In the genomic region with DNA sequence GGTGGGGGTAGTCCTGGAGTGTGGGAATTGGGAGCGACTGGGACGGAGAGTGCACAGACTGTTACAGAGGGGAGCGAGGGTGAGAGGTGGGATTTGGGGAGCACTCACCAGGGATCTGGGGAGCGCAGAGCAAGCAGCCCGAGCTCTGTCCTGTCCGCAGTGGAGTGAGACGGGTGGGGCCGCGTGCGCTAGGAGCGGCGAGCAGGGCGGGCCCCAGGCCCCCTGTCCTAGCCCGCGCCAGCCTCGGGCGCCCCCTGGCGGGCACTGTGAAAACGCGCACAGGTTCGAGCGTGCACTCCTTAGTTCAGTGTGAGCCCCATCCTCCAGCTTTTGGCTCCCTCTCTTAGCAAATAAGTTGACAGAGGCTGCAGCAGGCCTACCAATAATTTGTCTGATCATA, we compare ENCODE assay signal across 8 mouse cellular contexts. TPM values are rescaled to one million over a fixed set of nuclear protein-coding genes. Genes with fewer than 3 reads are reported as not detected.
DNase-seq lines count a peak whose midpoint lies in the region; ATAC-seq and TF ChIP-seq lines count a peak whose summit lies in the region.

Gene Ehd2 (minus strand): TSS at position 256 of the 400 bp plus-strand sequence.

- H3K4me3 ChIP-seq in E14TG2a.4 (replicated peaks; ENCODE audit: low read length): peak within 1 kb of the TSS; percentile 71
- peak within 1 kb of the TSS; percentile 51 for H3K4me3 ChIP-seq in embryonic facial prominence, embryonic 13.5 days
- H3K4me3 ChIP-seq in heart, embryonic 10.5 days: peak within 1 kb of the TSS; percentile 56
- H3K4me3 ChIP-seq in kidney, embryonic 15.5 days (replicated peaks): peak within 1 kb of the TSS; percentile 51
- peak within 1 kb of the TSS; percentile 63 for H3K4me3 ChIP-seq in lung, embryonic 15.5 days
- H3K4me3 ChIP-seq in olfactory bulb, adult 2 months (ENCODE audit: insufficient read depth, low read depth, low read length): peak within 1 kb of the TSS; percentile 50

- H3K36me3 ChIP-seq in E14TG2a.4 (ENCODE audit: insufficient read depth, low read length): no peaks in the 10 kb centered on the region
- H3K36me3 ChIP-seq in embryonic facial prominence, embryonic 13.5 days: peaks cover 27% of the 10 kb centered on the region
- peaks cover 24% of the 10 kb centered on the region for H3K36me3 ChIP-seq in heart, embryonic 10.5 days
- peaks cover 18% of the 10 kb centered on the region for H3K36me3 ChIP-seq in kidney, embryonic 15.5 days
- peaks cover 16% of the 10 kb centered on the region for H3K36me3 ChIP-seq in lung, embryonic 15.5 days

- peaks cover 52% of the 10 kb centered on the region for H3K4me1 ChIP-seq in E14TG2a.4 (replicated peaks; ENCODE audit: low read depth, low read length)
- peaks cover 39% of the 10 kb centered on the region for H3K4me1 ChIP-seq in embryonic facial prominence, embryonic 13.5 days
- peaks cover 34% of the 10 kb centered on the region for H3K4me1 ChIP-seq in heart, embryonic 10.5 days
- peaks cover 34% of the 10 kb centered on the region for H3K4me1 ChIP-seq in kidney, embryonic 15.5 days
- H3K4me1 ChIP-seq in lung, embryonic 15.5 days: peaks cover 41% of the 10 kb centered on the region
- H3K4me1 ChIP-seq in olfactory bulb, adult 2 months (ENCODE audit: control insufficient read depth, insufficient read depth, low read length): peaks cover 15% of the 10 kb centered on the region

- H3K27me3 ChIP-seq in E14TG2a.4 (ENCODE audit: insufficient read depth, low read length): peaks cover 48% of the 10 kb centered on the region
- H3K27me3 ChIP-seq in embryonic facial prominence, embryonic 13.5 days: no peaks in the 10 kb centered on the region
- H3K27me3 ChIP-seq in heart, embryonic 10.5 days (ENCODE audit: insufficient read depth, poor library complexity, severe bottlenecking): no peaks in the 10 kb centered on the region
- no peaks in the 10 kb centered on the region for H3K27me3 ChIP-seq in kidney, embryonic 15.5 days
- H3K27me3 ChIP-seq in lung, embryonic 15.5 days: no peaks in the 10 kb centered on the region

- H3K9me3 ChIP-seq in E14TG2a.4 (ENCODE audit: low read length): no peaks in the 10 kb centered on the region
- H3K9me3 ChIP-seq in embryonic facial prominence, embryonic 13.5 days: peaks cover 5% of the 10 kb centered on the region
- no peaks in the 10 kb centered on the region for H3K9me3 ChIP-seq in heart, embryonic 10.5 days
- no peaks in the 10 kb centered on the region for H3K9me3 ChIP-seq in kidney, embryonic 15.5 days (replicated peaks)
- no peaks in the 10 kb centered on the region for H3K9me3 ChIP-seq in lung, embryonic 15.5 days

- no peak within 1 kb of the TSS for H3K27ac ChIP-seq in embryonic facial prominence, embryonic 13.5 days
- H3K27ac ChIP-seq in heart, embryonic 10.5 days: peak within 1 kb of the TSS; percentile 72
- 0 out of 2 replicates have a peak within 1 kb of the TSS, but pooled peaks have one; percentile 19 for H3K27ac ChIP-seq in kidney, embryonic 15.5 days
- peak within 1 kb of the TSS; percentile 55; the same call in 1 of the 2 replicates for H3K27ac ChIP-seq in lung, embryonic 15.5 days
- no peak within 1 kb of the TSS for H3K27ac ChIP-seq in olfactory bulb, adult 2 months (ENCODE audit: insufficient read depth, low read depth, low read length)

- peak within 1 kb of the TSS; percentile 64 for H3K4me2 ChIP-seq in embryonic facial prominence, embryonic 13.5 days
- peak within 1 kb of the TSS; percentile 69 for H3K4me2 ChIP-seq in kidney, embryonic 15.5 days
- H3K4me2 ChIP-seq in lung, embryonic 15.5 days: peak within 1 kb of the TSS; percentile 62

- WGBS in embryonic facial prominence, embryonic 13.5 days: under 1% methylated on average over 19 of the region's 22 CpGs
- WGBS in heart, embryonic 10.5 days: 1% methylated on average over 22 of the region's 22 CpGs
- whole genome bisulfite sequencing in kidney, embryonic 15.5 days: under 1% methylated on average over 22 of the region's 22 CpGs
- 0% methylated on average over 20 of the region's 22 CpGs for WGBS in lung, embryonic 15.5 days
- WGBS in olfactory bulb, adult 2 months: under 1% methylated on average over 22 of the region's 22 CpGs

- peak within 1 kb of the TSS; percentile 76 for H3K9ac ChIP-seq in embryonic facial prominence, embryonic 13.5 days
- peak within 1 kb of the TSS; percentile 32 for H3K9ac ChIP-seq in kidney, embryonic 15.5 days
- H3K9ac ChIP-seq in lung, embryonic 15.5 days: peak within 1 kb of the TSS; percentile 66

- TF ChIP-seq POLR2A in olfactory bulb, adult 2 months (IDR thresholded peaks at IDR 0.05; ENCODE audit: insufficient read depth, low read depth, low read length): no peak

- TF ChIP-seq CTCF in E14TG2a.4 (conservative IDR thresholded peaks at IDR 0.05; ENCODE audit: low read length): peak; percentile 15
- peak; percentile 95 for TF ChIP-seq CTCF in olfactory bulb, adult 2 months (IDR thresholded peaks at IDR 0.05; ENCODE audit: insufficient read depth, low read depth, low read length)

- peak; percentile 84 to 91 for DNase-seq in adrenal gland, postnatal 36 days
- peak; percentile 89 for DNase-seq in heart, embryonic 10.5 days (ENCODE audit: low spot score)
- peak; percentile 57 for DNase-seq in thymus, postnatal 25 days

- peak; percentile 66 for ATAC-seq in embryonic facial prominence, embryonic 13.5 days (ENCODE audit: insufficient number of reproducible peaks, insufficient read depth, low FRiP score, low TSS enrichment, low read depth)
- ATAC-seq in kidney, embryonic 15.5 days (replicated peaks; ENCODE audit: low FRiP score): peak; percentile 84
- peak; percentile 84 for ATAC-seq in lung, embryonic 15.5 days (ENCODE audit: borderline replicate concordance, extremely low read depth, low FRiP score, low TSS enrichment)

RNA-seq across cellular contexts. Expression of gene Ehd2, which starts in this region (rescaled TPM):
- total RNA-seq in adrenal gland, postnatal 36 days (2021): 10 to 100 TPM; 36.7 to 85.9 TPM
- polyA plus RNA-seq in embryonic facial prominence, embryonic 13.5 days (2015; fragmentation: Nextera tagmentation; extraction: Ambion mirVana): 36.9 and 41.2 TPM in 2 replicates
- polyA plus RNA-seq in heart, embryonic 10.5 days (2016; fragmentation: Nextera tagmentation; extraction: Ambion mirVana): 22.1 and 26.2 TPM in 2 replicates
- 39.4 and 39.5 TPM in 2 replicates for polyA plus RNA-seq in kidney, embryonic 15.5 days (2015; fragmentation: Nextera tagmentation; extraction: Ambion mirVana)
- 82.9 and 89.9 TPM in 2 replicates for polyA plus RNA-seq in lung, embryonic 15.5 days (2015; fragmentation: Nextera tagmentation; extraction: Ambion mirVana)
- polyA plus RNA-seq in olfactory bulb, adult 2 months (2012; ENCODE audit: insufficient read depth, insufficient read length, low replicate concordance, missing spikeins): not detected in 2 replicates

Comparison
In these comparisons a context has a peak if more than half of its experiments do, and no peak if none do; other contexts are left out.
1. RNA of gene Ehd2 (polyA plus RNA-seq): 82.9 to 89.9 TPM in lung, embryonic 15.5 days, 36.9 to 41.2 TPM in embryonic facial prominence, embryonic 13.5 days, 39.4 to 39.5 TPM in kidney, embryonic 15.5 days and 22.1 to 26.2 TPM in heart, embryonic 10.5 days; not detected in olfactory bulb, adult 2 months; every median in the first group is over 10 times any median in the second.
2. H3K27ac ChIP-seq: peak in heart, embryonic 10.5 days (single experiment), kidney, embryonic 15.5 days (single experiment) and lung, embryonic 15.5 days (single experiment); none in embryonic facial prominence, embryonic 13.5 days (single experiment) and olfactory bulb, adult 2 months (single experiment).
3. Peak in every context shown above with its lines, with median percentiles within 50 percentile points of each other: H3K4me3 ChIP-seq, DNase-seq, ATAC-seq, H3K4me2 ChIP-seq and H3K9ac ChIP-seq.